Mouse (Mus musculus) stomach, postnatal 0 days (tissue): ENCODE results near the gene Ccdc194.

Source experiments
- CTCF ChIP-seq: IDR thresholded peaks from 2 replicates; pipeline ENCODE4 v1.5.1; 2016; ENCODE audit warnings: antibody characterized with exemption, low read depth, mild to moderate bottlenecking, moderate library complexity
- EP300 ChIP-seq: optimal IDR thresholded peaks from 2 replicates; pipeline ENCODE3; 2016; ENCODE audit warnings: antibody characterized with exemption

DNA sequence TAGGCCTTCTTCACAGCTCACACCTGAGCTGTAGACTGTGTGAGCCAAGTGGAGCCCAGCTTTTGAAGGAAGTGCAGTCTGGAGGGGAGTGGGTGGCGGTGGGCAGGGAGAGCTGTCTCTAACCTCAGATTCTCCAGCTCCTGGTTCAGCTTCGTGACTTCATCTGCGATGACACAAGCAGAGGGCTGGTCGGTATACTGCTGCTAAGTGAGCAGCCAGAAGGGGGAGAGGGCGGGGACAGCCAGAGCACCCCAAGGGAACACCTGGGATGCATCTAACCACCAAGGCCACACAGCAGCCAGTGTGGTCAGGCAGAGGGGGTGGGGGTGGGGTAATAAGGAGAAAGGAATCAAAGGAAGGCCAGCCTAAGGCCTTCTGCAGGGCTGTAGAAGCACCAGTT is 10.2 kb upstream of the Ccdc194 start:
- TF ChIP-seq CTCF: no peak
- no peak for TF ChIP-seq EP300
